Mouse (Mus musculus) lung, embryonic 14.5 days (tissue): ENCODE results near the gene Ugt2b34. TPM values are rescaled to one million over a fixed set of nuclear protein-coding genes. Genes with fewer than 3 reads are reported as not detected.
A peak's percentile ranks its signal among the peaks of the same experiment; 100 is the strongest.
"Not testable (repeated sequence)": the region's sequence is repeated elsewhere in the genome, so short reads cannot be mapped to it uniquely, and the experiment has no call there.

Source experiments
- ATAC-seq: fragments of 200-750 bp; cut with Nextera tagmentation; 2 replicates; pipeline ENCODE4 v1.8.0; 2017; ENCODE audit warnings: mild to moderate bottlenecking, moderate TSS enrichment, moderate library complexity; ENCODE audit not compliant: insufficient read depth
- DNase-seq: peaks from one replicate; pipeline ENCODE4 v3.0.0-alpha.2; 2015
- H3K27ac ChIP-seq: fragments of 300-500 bp; sonication (generic); 2 replicates; pipeline ENCODE4 v1.5.1; 2014; ENCODE audit warnings: low read depth, mild to moderate bottlenecking, moderate library complexity
- H3K27me3 ChIP-seq: fragments of 300-500 bp; sonication (generic); 2 replicates; pipeline ENCODE4 v1.6.1; 2014; ENCODE audit warnings: low read length, control low read depth; ENCODE audit not compliant: insufficient read depth
- H3K36me3 ChIP-seq: fragments of 300-500 bp; sonication (generic); 2 replicates; pipeline ENCODE4 v1.6.1; 2014; ENCODE audit warnings: control low read depth; ENCODE audit not compliant: insufficient read depth
- H3K4me1 ChIP-seq: fragments of 300-500 bp; sonication (generic); 2 replicates; pipeline ENCODE4 v1.6.1; 2014; ENCODE audit warnings: antibody characterized with exemption, control low read depth; ENCODE audit not compliant: insufficient read depth
- H3K4me2 ChIP-seq: fragments of 300-500 bp; sonication (generic); 2 replicates; pipeline ENCODE4 v1.6.1; 2014; ENCODE audit warnings: mild to moderate bottlenecking
- H3K4me3 ChIP-seq: fragments of 300-500 bp; sonication (generic); 2 replicates; pipeline ENCODE4 v1.5.1; 2014; ENCODE audit warnings: low read depth, low read length
- H3K9ac ChIP-seq: fragments of 300-500 bp; sonication (generic); 2 replicates; pipeline ENCODE4 v1.6.1; 2014
- H3K9me3 ChIP-seq: fragments of 300-500 bp; sonication (generic); 2 replicates; pipeline ENCODE4 v1.6.1; 2016; ENCODE audit warnings: low read depth, low read length, control low read depth
- CTCF ChIP-seq: IDR thresholded peaks from 2 replicates; pipeline ENCODE4 v1.5.1; 2016; ENCODE audit warnings: antibody characterized with exemption, low read depth
- WGBS: fragments of 180-500 bp; shearing (Covaris S2); extraction: QIAGEN DNeasy Blood & Tissue Kit; methylation state at CpG from one replicate; pipeline ENCODE4 v1.1.7; 2014; 5-methylcytosine and 5-hydroxymethylcytosine counted together
- polyA plus RNA-seq: library from polyadenylated mRNA; unstranded; fragments of >200 nt; fragmentation: Nextera tagmentation; extraction: Ambion mirVana; gene quantifications from 2 replicates; pipeline ENCODE4 v1.2.1, GENCODE M21; 2014

Ugt2b34 gene
- polyA plus RNA-seq, 1 experiment from 2014 or later: not detected

DNA sequence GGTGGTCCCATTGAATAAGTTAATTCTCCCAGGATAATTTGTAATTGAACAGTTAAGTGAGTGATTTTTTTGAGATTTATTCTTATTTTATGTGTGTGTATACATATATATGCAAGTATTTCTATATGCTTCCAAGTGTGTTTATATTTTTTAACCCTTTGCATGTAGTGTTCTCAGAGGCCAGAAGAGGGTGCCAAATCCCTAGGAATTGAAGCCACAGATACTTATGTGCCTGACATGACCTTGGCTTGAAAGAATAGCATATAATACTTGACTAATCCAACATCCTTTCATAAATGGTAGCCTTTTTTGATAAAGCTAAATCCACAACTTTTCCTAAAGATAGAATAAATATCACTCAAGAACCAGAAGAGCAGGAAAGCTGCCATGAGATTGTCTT lies 56.6 kb downstream of the Ugt2b34 start:
- H3K27ac ChIP-seq: no peak overlapping the region
- no peaks in the 10 kb centered on the region for H3K27me3 ChIP-seq
- ATAC-seq: peak; percentile 38; the same call in 1 of the 2 replicates
- no peak overlapping the region for H3K9ac ChIP-seq
- H3K4me2 ChIP-seq: no peak overlapping the region
- DNase-seq: peak; percentile 74
- no peaks in the 10 kb centered on the region for H3K36me3 ChIP-seq
- no peak overlapping the region for H3K4me3 ChIP-seq
- TF ChIP-seq CTCF: peak; percentile 72
- no peaks in the 10 kb centered on the region for H3K4me1 ChIP-seq
- H3K9me3 ChIP-seq: no peaks in the 10 kb centered on the region

DNA sequence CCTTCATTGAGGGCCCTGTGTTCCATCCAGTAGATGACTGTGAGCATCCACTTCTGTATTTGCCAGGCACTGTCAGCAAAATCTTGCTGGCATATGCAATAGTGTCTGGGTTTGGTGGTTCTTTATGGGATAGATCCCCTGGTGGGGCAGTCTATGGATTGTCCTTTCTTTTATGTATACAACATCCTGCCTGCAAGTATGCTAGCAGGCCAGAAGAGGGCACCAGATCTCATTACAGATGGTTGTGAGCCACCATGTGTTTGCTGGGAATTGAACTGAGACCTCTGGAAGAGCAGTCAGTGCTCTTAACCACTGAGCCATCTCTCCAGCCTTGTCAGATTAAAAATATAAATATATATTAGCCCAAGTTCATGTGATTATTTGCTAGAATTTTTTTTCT lies 65.5 kb downstream of the Ugt2b34 start:
- H3K4me2 ChIP-seq, H3K36me3 ChIP-seq, H3K27ac ChIP-seq, DNase-seq, H3K4me1 ChIP-seq, H3K4me3 ChIP-seq, H3K27me3 ChIP-seq, H3K9ac ChIP-seq, H3K9me3 ChIP-seq, ATAC-seq: not testable (repeated sequence)
- peak; percentile 8; the same call in 1 of the 2 replicates for TF ChIP-seq CTCF

DNA sequence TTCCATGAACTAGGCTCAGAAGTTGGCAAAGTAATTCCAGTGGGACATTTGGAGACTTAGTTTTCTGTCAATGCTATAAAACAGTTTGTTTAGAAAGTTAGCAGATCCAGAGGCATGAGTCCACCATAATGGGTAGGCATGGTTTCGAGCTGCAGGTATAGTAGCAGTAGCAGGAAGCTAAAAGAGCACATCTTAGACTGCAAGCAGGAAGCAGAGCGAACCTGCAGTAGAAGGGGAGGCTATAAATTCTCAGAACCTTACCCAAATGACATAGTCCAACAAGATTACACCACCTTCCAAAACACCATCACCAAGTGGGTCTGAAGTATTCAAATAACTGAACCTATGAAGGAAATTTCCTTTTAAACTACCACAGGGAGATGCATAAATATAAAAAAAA lies 66.5 kb downstream of the Ugt2b34 start:
- ATAC-seq (no peak), DNase-seq (no peak)
- H3K9me3 ChIP-seq: no peaks in the 10 kb centered on the region
- H3K4me1 ChIP-seq: no peaks in the 10 kb centered on the region
- no peaks in the 10 kb centered on the region for H3K27me3 ChIP-seq
- no peak overlapping the region for H3K9ac ChIP-seq
- peaks cover 17% of the 10 kb centered on the region for H3K36me3 ChIP-seq
- H3K4me3 ChIP-seq: no peak overlapping the region
- WGBS: 89% methylated on average over 2 of the region's 2 CpGs
- no peak overlapping the region for H3K4me2 ChIP-seq
- no peak overlapping the region for H3K27ac ChIP-seq
- TF ChIP-seq CTCF: no peak

Other genes with a start within 250 kb of the Ugt2b34 start
- gene Tmprss11b, start 230.6 kb downstream of the Ugt2b34 start, polyA plus RNA-seq: not detected in 2 replicates
- gene Tmprss11e, start 161.1 kb downstream of the Ugt2b34 start, polyA plus RNA-seq: not detected in 2 replicates
- 45.1 and 46.1 TPM in 2 replicates for gene Ythdc1, start 102.7 kb downstream of the Ugt2b34 start, polyA plus RNA-seq
- gene Ugt2b1, start 19.6 kb upstream of the Ugt2b34 start, polyA plus RNA-seq: not detected in 2 replicates
- gene Ugt2b35, start 93.9 kb upstream of the Ugt2b34 start, polyA plus RNA-seq: not detected in 2 replicates
- gene Ugt2b36, start 185.6 kb upstream of the Ugt2b34 start, polyA plus RNA-seq: not detected in 2 replicates
- gene Ugt2b5, start 233.4 kb upstream of the Ugt2b34 start, polyA plus RNA-seq: not detected in 2 replicates